Mouse (Mus musculus): ENCODE measurements around the gene Glp2r. TPM values are rescaled to one million over a fixed set of nuclear protein-coding genes. Genes with fewer than 3 reads are reported as not detected.

Gene Glp2r
- polyA plus RNA-seq, 1 experiment from 2014 or later, result 0.05 TPM

- WGBS, result 86% methylated on average over 6 of the region's 6 CpGs
- H3K4me3 ChIP-seq (replicated peaks; ENCODE audit: low read length), result no peak overlapping the region
- no peak for ATAC-seq
- no peaks in the 10 kb centered on the region for H3K27me3 ChIP-seq (replicated peaks; ENCODE audit: control insufficient read depth, insufficient read depth, low read length)
- no peaks in the 10 kb centered on the region for H3K9me3 ChIP-seq (ENCODE audit: control insufficient read depth, low read length)
- no peaks in the 10 kb centered on the region for H3K4me1 ChIP-seq (replicated peaks; ENCODE audit: control insufficient read depth, insufficient read depth, low read length)
- no peak overlapping the region for H3K9ac ChIP-seq (replicated peaks; ENCODE audit: low read depth, low read length)
- no peak overlapping the region for H3K27ac ChIP-seq (ENCODE audit: low read length)
- H3K4me2 ChIP-seq (ENCODE audit: low read length), result no peak overlapping the region
- H3K36me3 ChIP-seq (ENCODE audit: control insufficient read depth, insufficient read depth), result no peaks in the 10 kb centered on the region
These were observed 32.6 kb downstream of the Glp2r start for GRCm38 (mm10) chr11:67738345-67738744.

- ATAC-seq, result no peak
- Histone ChIP-seq H3K9ac (replicated peaks; ENCODE audit: low read depth, low read length) (no peak overlapping the region), H3K4me1 (replicated peaks; ENCODE audit: control insufficient read depth, insufficient read depth, low read length) (no peaks in the 10 kb centered on the region), H3K27ac (ENCODE audit: low read length) (no peak overlapping the region), H3K4me2 (ENCODE audit: low read length) (no peak overlapping the region), H3K9me3 (ENCODE audit: control insufficient read depth, low read length) (no peaks in the 10 kb centered on the region), H3K27me3 (replicated peaks; ENCODE audit: control insufficient read depth, insufficient read depth, low read length) (no peaks in the 10 kb centered on the region), H3K36me3 (ENCODE audit: control insufficient read depth, insufficient read depth) (no peaks in the 10 kb centered on the region), H3K4me3 (replicated peaks; ENCODE audit: low read length) (no peak overlapping the region)
- 86% methylated on average over 3 of the region's 3 CpGs for WGBS
These were observed 36.4 kb downstream of the Glp2r start for GRCm38 (mm10) chr11:67734597-67734996.

GRCm38 (mm10) chr11:67733726-67734125 is 37.2 kb downstream of the Glp2r start:
- WGBS, result 70% methylated on average over 1 of the region's 1 CpGs
- no peak for ATAC-seq
- H3K36me3 ChIP-seq (ENCODE audit: control insufficient read depth, insufficient read depth), result no peaks in the 10 kb centered on the region

GRCm38 (mm10) chr11:67731056-67731455 is 39.9 kb downstream of the Glp2r start:
- Histone ChIP-seq H3K9ac (replicated peaks; ENCODE audit: low read depth, low read length) (no peak overlapping the region), H3K4me2 (ENCODE audit: low read length) (no peak overlapping the region), H3K4me1 (replicated peaks; ENCODE audit: control insufficient read depth, insufficient read depth, low read length) (no peaks in the 10 kb centered on the region), H3K27ac (ENCODE audit: low read length) (no peak overlapping the region), H3K9me3 (ENCODE audit: control insufficient read depth, low read length) (no peaks in the 10 kb centered on the region), H3K27me3 (replicated peaks; ENCODE audit: control insufficient read depth, insufficient read depth, low read length) (no peaks in the 10 kb centered on the region), H3K4me3 (replicated peaks; ENCODE audit: low read length) (no peak overlapping the region), H3K36me3 (ENCODE audit: control insufficient read depth, insufficient read depth) (no peaks in the 10 kb centered on the region)
- ATAC-seq, result no peak
- 96% methylated on average over 2 of the region's 2 CpGs for WGBS

More at GRCm38 (mm10) chr11:67733726-67734125, 37.2 kb downstream of the Glp2r start:
- H3K4me3 ChIP-seq (replicated peaks; ENCODE audit: low read length), result no peak overlapping the region
- no peak overlapping the region for H3K4me2 ChIP-seq (ENCODE audit: low read length)
- no peaks in the 10 kb centered on the region for H3K27me3 ChIP-seq (replicated peaks; ENCODE audit: control insufficient read depth, insufficient read depth, low read length)
- no peak overlapping the region for H3K9ac ChIP-seq (replicated peaks; ENCODE audit: low read depth, low read length)
- no peaks in the 10 kb centered on the region for H3K9me3 ChIP-seq (ENCODE audit: control insufficient read depth, low read length)
- no peaks in the 10 kb centered on the region for H3K4me1 ChIP-seq (replicated peaks; ENCODE audit: control insufficient read depth, insufficient read depth, low read length)
- no peak overlapping the region for H3K27ac ChIP-seq (ENCODE audit: low read length)

- no peaks in the 10 kb centered on the region for H3K27me3 ChIP-seq (replicated peaks; ENCODE audit: control insufficient read depth, insufficient read depth, low read length)
- no peak overlapping the region for H3K4me3 ChIP-seq (replicated peaks; ENCODE audit: low read length)
- no peak overlapping the region for H3K9ac ChIP-seq (replicated peaks; ENCODE audit: low read depth, low read length)
- H3K4me1 ChIP-seq (replicated peaks; ENCODE audit: control insufficient read depth, insufficient read depth, low read length), result no peaks in the 10 kb centered on the region
- no peaks in the 10 kb centered on the region for H3K9me3 ChIP-seq (ENCODE audit: control insufficient read depth, low read length)
- no peak for ATAC-seq
- H3K36me3 ChIP-seq (ENCODE audit: control insufficient read depth, insufficient read depth), result no peaks in the 10 kb centered on the region
- H3K4me2 ChIP-seq (ENCODE audit: low read length), result no peak overlapping the region
- H3K27ac ChIP-seq (ENCODE audit: low read length), result no peak overlapping the region
These were observed 42.2 kb downstream of the Glp2r start for GRCm38 (mm10) chr11:67728726-67729125.

- no peaks in the 10 kb centered on the region for H3K27me3 ChIP-seq (replicated peaks; ENCODE audit: control insufficient read depth, insufficient read depth, low read length)
- ATAC-seq, result no peak
- no peaks in the 10 kb centered on the region for H3K4me1 ChIP-seq (replicated peaks; ENCODE audit: control insufficient read depth, insufficient read depth, low read length)
- WGBS, result 75% methylated on average over 6 of the region's 6 CpGs
- no peak overlapping the region for H3K9ac ChIP-seq (replicated peaks; ENCODE audit: low read depth, low read length)
- H3K27ac ChIP-seq (ENCODE audit: low read length), result no peak overlapping the region
- no peak overlapping the region for H3K4me2 ChIP-seq (ENCODE audit: low read length)
- no peaks in the 10 kb centered on the region for H3K9me3 ChIP-seq (ENCODE audit: control insufficient read depth, low read length)
- H3K4me3 ChIP-seq (replicated peaks; ENCODE audit: low read length), result no peak overlapping the region
- no peaks in the 10 kb centered on the region for H3K36me3 ChIP-seq (ENCODE audit: control insufficient read depth, insufficient read depth)
These were observed 43.9 kb downstream of the Glp2r start for GRCm38 (mm10) chr11:67727095-67727494.

- H3K27ac ChIP-seq (ENCODE audit: low read length), result no peak overlapping the region
- 79% methylated on average over 8 of the region's 8 CpGs for WGBS
- H3K36me3 ChIP-seq (ENCODE audit: control insufficient read depth, insufficient read depth), result no peaks in the 10 kb centered on the region
- no peak overlapping the region for H3K4me3 ChIP-seq (replicated peaks; ENCODE audit: low read length)
- H3K9ac ChIP-seq (replicated peaks; ENCODE audit: low read depth, low read length), result no peak overlapping the region
- H3K27me3 ChIP-seq (replicated peaks; ENCODE audit: control insufficient read depth, insufficient read depth, low read length), result no peaks in the 10 kb centered on the region
- H3K4me2 ChIP-seq (ENCODE audit: low read length), result no peak overlapping the region
- no peaks in the 10 kb centered on the region for H3K9me3 ChIP-seq (ENCODE audit: control insufficient read depth, low read length)
- ATAC-seq, result no peak
- H3K4me1 ChIP-seq (replicated peaks; ENCODE audit: control insufficient read depth, insufficient read depth, low read length), result no peaks in the 10 kb centered on the region
These were observed 47.5 kb downstream of the Glp2r start for GRCm38 (mm10) chr11:67723231-67724013.

- Histone ChIP-seq H3K4me1 (replicated peaks; ENCODE audit: control insufficient read depth, insufficient read depth, low read length) (no peaks in the 10 kb centered on the region), H3K27me3 (replicated peaks; ENCODE audit: control insufficient read depth, insufficient read depth, low read length) (no peaks in the 10 kb centered on the region), H3K9ac (replicated peaks; ENCODE audit: low read depth, low read length) (no peak overlapping the region), H3K27ac (ENCODE audit: low read length) (no peak overlapping the region), H3K4me3 (replicated peaks; ENCODE audit: low read length) (no peak overlapping the region), H3K9me3 (ENCODE audit: control insufficient read depth, low read length) (no peaks in the 10 kb centered on the region), H3K4me2 (ENCODE audit: low read length) (no peak overlapping the region), H3K36me3 (ENCODE audit: control insufficient read depth, insufficient read depth) (no peaks in the 10 kb centered on the region)
- WGBS, result 68% methylated on average over 7 of the region's 7 CpGs
- ATAC-seq, result no peak
These were observed 48.4 kb downstream of the Glp2r start for GRCm38 (mm10) chr11:67722399-67723156.

- Histone ChIP-seq H3K4me2 (ENCODE audit: low read length) (no peak overlapping the region), H3K9ac (replicated peaks; ENCODE audit: low read depth, low read length) (no peak overlapping the region), H3K4me1 (replicated peaks; ENCODE audit: control insufficient read depth, insufficient read depth, low read length) (no peaks in the 10 kb centered on the region), H3K36me3 (ENCODE audit: control insufficient read depth, insufficient read depth) (no peaks in the 10 kb centered on the region), H3K9me3 (ENCODE audit: control insufficient read depth, low read length) (no peaks in the 10 kb centered on the region), H3K27ac (ENCODE audit: low read length) (no peak overlapping the region), H3K4me3 (replicated peaks; ENCODE audit: low read length) (no peak overlapping the region), H3K27me3 (replicated peaks; ENCODE audit: control insufficient read depth, insufficient read depth, low read length) (no peaks in the 10 kb centered on the region)
- 95% methylated on average over 5 of the region's 5 CpGs for whole genome bisulfite sequencing
- no peak for ATAC-seq
These were observed 49.5 kb downstream of the Glp2r start for GRCm38 (mm10) chr11:67721485-67721884.
